Mouse (Mus musculus) layer of hippocampus, adult 18-20 months (tissue): Measurements from ENCODE around the gene Atxn1l. TPM values are rescaled to one million over a fixed set of nuclear protein-coding genes. Genes with fewer than 3 reads are reported as not detected.

ENCODE experiments used
- total RNA-seq, 2 experiments: library from RNA; stranded (reverse); gene quantifications; 2 replicates each; pipeline ENCODE4 v1.2.3; 2021

The Atxn1l gene
- total RNA-seq, 2 experiments from 2014 or later, result 40.9 to 42.1 TPM

Other genes starting within 250 kb of the Atxn1l start
- gene Pmfbp1, start 243.7 kb downstream of the Atxn1l start, total RNA-seq, result under 1 TPM in 1 of 2 experiments, not detected in 1; 0.10 TPM
- 10 to 100 TPM; 26.0 to 27.0 TPM for gene Dhx38, start 171.9 kb downstream of the Atxn1l start, total RNA-seq
- gene Txnl4b, start 171.8 kb downstream of the Atxn1l start, total RNA-seq, result 10 to 100 TPM; 16.4 to 16.7 TPM
- gene Hp, start 158.6 kb downstream of the Atxn1l start, total RNA-seq, result not detected
- 10 to 100 TPM; 22.7 to 26.4 TPM for gene Dhodh, start 129.1 kb downstream of the Atxn1l start, total RNA-seq
- gene Pkd1l3, start 123.2 kb downstream of the Atxn1l start, total RNA-seq, result 1 to 10 TPM; 2.0 to 3.1 TPM
- gene Ist1, start 44.5 kb downstream of the Atxn1l start, total RNA-seq, result 10 to 100 TPM; 87.1 to 90.9 TPM
- 10 to 100 TPM; 41.0 to 42.1 TPM for gene Zfp821, start 32.2 kb downstream of the Atxn1l start, total RNA-seq
- 10 to 100 TPM; 80.6 to 84.1 TPM for gene Ap1g1, start 40.8 kb upstream of the Atxn1l start, total RNA-seq
- gene Phlpp2, start 130.8 kb upstream of the Atxn1l start, total RNA-seq, result 10 to 100 TPM; 27.9 to 28.0 TPM
- gene Marveld3, start 224.5 kb upstream of the Atxn1l start, total RNA-seq, result under 1 TPM in 1 of 2 experiments, not detected in 1; 0.18 TPM